Mouse (Mus musculus) cerebellum, adult (tissue): ENCODE measurements around the gene Cfap299.

ENCODE experiments used
- ATAC-seq: cut with Nextera tagmentation; 2 replicates; pipeline ENCODE4 v1.9.2; 2017; ENCODE audit warnings: mild to moderate bottlenecking, moderate library complexity, mixed read lengths; ENCODE audit not compliant: insufficient number of reproducible peaks, low FRiP score, low TSS enrichment

Cfap299 gene

DNA sequence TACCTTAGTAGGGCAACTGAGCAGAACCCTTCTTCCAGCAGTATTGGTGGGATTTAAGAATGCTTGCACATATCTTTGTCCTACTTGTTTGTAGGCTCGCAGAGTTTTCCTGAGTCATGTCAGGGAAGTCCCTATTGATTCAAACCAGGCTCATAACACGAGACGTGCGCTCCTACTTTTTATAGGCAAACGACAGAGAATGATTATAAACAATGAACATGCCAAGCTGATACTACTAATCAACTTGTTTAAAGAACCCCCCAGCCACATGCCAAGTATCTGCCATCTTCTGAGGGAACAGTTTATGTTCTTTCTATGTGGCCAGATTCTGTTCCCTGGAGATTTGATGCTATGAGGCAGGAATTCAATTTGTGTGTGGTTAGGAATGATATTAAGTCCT, 251.7 kb downstream of the Cfap299 start:
- no peak for ATAC-seq

DNA sequence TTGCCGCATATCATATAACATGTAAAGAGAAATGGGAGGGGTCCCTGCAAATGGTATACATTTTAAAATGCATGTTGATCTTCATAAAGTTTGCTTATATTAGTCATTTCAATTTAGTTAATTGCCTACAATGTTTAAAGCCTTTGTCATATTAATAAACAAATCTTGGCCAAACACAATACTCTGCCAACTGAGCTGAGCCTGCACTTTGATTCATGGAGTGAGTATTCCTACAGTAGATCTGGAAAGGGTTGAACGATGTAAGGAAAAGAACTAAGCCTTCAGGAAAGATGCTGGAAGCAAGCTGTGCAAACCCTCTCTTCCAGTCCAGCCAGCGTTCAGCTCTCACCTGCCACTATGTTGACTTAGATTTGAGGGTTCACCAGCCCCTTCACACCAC, 252.9 kb downstream of the Cfap299 start:
- no peak for ATAC-seq

DNA sequence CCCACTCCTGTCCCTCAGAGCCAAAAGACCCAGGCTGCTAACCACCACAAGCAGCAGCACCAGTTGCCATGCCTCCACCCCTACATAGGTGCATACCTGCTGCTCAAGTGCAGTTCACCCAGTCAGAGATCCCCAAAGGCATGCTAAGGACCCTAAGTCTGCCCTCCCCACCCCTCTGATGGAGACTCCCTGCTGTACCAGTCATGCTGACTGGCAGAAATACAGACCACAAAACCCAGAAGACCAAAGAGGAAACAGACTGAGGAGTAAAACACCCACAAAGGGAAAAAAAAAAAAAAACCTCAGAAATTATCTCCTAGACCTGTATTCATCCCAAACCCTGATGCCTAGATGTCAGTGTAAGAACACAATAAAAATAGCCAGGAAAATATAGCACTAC, 256.8 kb downstream of the Cfap299 start:
- ATAC-seq = no peak

DNA sequence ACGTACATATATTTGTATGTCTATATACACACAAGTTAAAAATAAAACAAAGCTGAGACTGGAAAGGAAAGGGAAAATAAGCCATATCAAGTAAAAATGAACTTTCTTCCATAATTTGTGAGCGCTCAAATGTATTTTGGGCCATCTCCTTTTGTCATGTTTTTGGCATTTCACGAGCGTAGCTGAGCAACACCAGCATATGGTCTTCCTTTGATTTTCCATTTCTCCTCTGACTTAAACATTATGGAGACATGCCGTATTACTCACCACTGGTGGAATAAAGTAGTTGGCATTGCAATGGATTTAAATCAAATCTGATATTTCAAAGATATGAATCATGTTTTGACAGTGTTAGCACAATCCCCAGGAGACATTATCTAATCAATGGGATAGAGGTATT, 284.4 kb downstream of the Cfap299 start:
- no peak for ATAC-seq

DNA sequence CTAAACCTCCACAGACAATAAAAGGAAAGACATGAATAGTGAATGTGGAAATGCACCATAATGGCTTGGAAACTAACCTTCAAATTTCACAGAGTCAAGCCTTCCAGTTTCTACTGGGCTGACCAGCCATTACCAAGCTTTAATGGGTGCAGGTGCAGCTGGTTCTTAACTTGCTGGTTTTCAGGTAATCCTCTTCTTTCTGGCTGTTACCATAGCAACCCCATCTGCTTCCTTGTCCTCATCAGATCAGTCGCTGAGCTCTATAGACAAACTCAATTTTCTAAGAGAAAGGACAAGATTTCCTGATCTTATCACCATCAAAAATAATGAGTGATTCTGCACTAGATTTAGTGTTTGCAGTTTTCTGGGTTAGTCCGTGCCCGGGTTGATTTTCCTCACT, 287.8 kb downstream of the Cfap299 start:
- no peak for ATAC-seq

DNA sequence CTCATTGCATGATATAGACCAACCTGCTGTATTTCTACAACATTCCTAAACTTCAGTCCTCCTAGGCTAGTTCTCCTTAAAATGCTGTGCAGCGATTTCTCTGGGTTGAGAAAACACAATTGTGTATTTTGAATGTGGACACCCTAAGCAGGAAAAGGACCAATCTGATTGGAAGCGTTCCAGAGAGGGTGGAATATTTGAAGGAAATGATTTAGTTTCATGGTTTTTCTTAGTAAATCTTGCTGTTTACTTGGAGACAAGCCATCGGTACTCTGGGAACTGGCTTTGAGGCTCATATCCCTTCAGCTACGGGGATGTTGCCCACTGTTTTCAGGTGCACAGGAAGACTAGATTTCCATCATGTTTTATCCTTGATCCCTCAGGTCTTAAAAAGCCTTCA, 288.3 kb downstream of the Cfap299 start:
- no peak for ATAC-seq

DNA sequence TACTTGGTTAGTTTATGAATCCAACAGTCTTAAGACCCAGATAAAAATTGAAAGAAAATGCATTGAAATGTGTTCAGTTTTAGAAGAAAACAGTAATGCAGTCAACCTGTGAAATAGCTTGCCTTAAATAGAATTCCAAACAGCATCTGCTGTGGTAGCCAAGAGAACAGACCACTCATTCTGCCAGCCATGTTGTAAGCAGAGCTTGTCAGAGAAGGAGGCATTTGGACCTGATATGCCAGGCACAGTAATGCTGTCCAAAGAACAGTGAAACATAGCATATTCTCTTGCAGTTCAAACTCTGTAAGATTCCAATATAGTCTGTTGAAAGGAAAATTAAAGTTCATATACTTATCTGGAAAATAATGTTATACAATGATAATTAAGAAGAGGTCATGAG, 321.2 kb downstream of the Cfap299 start:
- ATAC-seq = no peak

DNA sequence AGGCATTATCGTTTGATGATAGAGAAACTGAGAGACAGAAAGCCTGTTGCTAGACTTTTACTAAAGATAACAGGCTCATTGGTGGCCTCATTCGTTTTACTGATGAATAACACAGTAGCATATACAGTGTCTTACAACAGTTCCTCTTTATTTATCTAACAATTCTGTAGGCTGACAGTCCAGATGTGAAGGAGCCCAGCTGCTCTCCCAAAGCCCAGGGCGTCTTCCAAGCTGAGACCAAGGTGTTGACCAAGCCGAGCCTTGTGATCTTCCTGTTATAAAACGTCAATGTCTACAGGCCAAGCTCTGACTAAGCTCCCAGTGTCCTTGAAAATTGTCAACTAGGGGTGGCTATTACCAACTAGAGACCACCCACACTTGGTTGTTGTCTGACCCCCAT, 321.9 kb downstream of the Cfap299 start:
- no peak for ATAC-seq

DNA sequence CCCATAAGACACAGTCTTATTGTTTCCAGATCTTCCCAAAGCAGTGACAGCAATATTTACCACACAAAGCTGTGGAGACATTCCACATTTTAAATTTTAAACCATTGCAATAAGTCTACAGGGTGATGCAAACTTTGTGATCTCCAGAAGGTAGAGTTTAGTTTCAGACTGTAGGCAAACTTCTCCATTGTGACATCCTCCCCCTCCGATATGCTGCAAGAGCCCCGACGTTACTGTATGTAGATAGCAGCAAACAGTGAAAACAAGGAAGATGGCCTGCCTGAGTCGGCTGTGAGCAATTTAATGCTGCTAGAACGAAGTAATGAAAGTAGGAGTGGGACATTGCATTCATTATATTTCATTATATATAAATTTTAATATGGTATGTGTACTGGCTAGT, 359.1 kb downstream of the Cfap299 start:
- ATAC-seq = no peak

DNA sequence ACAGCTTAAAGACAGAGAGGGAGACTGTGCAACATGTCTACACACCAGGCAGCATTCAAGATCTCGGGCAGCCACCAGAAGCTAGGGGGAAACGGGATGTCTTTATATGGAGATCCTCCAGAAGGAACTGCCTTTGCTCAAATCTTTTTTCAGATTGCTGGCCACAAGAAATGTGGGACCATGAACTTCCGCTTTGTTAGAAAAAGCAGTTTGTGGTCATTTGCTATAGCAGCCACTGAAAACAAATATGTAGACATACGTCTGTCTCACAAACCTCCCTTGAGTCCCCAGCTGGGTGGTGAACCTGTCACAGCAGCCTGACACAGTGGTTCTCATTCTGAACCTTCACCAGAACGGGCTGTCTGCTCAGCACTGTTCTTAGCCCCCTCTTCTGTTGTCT, 363.0 kb downstream of the Cfap299 start:
- ATAC-seq = no peak

DNA sequence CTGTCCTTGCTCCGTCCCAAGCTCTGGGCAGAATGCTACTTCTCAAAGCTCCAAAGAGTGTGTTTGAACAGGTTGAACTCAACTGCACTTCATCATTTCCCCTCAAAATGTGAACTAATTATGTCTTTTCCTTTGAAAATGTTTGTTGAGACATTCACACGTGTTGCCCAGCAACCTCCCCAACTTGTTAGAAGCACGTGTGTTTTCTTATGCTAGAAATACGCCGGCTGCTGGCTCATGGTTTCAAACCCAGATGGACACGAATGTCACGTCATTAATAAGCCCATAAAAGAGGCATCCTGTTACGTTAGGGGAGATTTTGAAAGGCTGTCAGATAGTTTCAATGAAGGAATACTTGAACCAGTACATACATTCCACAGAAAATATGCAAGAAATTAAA, 367.2 kb downstream of the Cfap299 start:
- no peak for ATAC-seq

DNA sequence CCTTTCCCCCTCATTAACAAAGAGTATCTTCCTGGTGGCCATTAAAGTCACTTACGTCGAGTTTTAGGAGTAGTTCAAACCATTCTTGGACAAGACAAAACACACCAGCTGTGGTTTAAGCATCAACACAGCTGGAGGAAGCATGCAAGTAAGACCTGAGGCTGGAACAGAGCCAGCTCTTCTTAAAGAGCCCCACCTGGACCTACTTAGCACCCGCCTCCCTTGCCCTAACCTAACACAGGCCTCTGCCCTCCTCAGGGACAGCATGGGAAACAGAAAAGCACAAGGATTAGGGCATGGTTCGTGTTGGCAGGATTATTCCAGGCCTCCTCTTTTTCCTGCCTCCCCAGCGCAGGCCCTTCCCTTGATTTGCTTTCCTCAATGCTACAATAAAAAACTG, 374.9 kb downstream of the Cfap299 start:
- ATAC-seq = no peak

DNA sequence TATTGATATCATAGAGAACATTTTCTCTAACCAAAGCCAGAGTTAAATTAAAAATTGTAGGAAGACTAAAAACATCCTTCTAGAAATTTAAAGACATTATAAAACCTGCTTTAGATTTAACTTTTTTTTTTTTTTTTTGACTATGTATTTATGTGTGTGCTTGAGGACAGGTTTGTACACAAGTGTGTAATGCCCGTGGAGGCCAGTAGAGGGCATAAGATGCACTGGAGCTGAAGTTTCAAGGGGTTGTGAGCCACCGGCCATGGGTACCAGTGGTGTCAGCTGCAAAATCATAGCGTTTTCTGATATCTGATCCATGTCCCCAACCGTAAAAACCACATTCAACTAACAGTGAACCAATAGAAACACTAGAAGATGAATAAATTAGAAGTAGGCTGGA, 377.5 kb downstream of the Cfap299 start:
- no peak for ATAC-seq

DNA sequence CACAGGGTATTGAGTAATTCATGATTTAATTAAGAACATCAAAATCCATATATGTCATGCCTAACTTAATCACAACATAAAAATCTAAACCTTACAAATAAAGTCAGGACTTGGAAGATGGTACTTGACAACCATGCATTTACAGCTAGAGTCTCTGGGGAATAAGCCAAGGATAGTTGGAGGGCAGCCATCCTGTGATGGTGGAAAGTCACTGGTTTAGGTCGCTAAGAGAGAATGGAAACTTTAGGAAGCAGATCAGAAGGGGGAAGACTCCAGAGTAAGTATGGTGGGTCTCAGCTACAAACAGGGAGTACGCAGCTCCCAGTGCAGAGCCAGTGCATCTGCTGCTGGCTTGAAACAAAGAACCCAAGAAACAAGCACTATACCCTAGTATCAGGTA, 386.3 kb downstream of the Cfap299 start:
- ATAC-seq = no peak

DNA sequence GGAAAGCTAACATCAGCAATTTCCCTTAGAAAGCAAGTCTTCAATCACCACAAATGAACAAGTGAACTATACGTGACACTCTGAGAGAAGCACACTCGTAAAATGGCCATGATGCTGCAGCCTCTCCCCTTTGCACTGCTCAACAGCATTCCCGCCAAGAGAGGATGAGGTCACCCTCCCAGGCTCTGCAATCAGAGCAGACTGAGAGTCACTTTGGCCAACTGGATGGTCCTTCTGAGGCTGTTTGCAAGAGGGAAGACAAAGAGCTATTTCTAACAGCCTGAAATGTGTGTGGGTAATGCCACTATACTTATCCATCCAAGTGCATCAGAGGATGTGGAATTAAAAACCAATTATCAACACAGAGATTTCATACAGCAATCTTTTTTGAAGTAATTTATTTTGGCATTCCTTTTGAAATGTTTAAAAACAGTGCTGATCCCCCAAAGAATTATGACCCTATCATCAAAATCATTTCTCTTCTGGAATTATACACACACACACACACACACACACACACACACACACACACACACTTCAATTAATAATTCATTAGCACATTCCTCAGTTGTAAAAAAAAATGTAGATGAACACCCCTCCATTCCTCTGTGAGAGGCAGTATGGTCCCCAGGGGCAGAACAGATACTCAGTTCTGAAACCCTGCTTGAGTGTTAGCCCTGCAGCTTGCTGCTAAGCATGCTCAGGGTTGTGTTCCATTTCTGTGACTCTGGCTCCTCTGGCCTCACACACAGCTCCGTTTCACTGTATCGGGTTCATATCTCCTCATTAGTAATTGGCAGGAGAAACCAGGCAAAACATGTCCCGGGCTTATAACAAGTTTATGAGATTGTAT, 403.3 kb downstream of the Cfap299 start:
- ATAC-seq = no peak

DNA sequence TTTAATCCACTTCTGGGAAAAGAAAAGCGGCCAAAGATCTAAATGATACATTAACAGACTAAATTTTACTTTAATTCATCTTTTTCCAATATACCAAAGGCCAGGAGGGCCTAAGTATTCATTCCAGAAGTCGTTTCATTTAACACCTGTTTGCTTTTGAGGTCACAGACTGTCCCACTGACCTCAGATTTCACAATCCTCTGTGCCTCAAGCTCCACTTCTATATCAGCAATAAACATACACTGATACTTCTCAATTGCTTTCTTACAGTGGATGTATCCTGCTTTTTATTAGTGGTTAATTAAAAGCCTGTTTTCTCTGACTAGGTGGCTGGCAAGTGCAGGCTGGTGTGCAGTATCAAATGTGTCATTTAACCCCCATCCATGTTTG, 403.9 kb downstream of the Cfap299 start:
- no peak for ATAC-seq

DNA sequence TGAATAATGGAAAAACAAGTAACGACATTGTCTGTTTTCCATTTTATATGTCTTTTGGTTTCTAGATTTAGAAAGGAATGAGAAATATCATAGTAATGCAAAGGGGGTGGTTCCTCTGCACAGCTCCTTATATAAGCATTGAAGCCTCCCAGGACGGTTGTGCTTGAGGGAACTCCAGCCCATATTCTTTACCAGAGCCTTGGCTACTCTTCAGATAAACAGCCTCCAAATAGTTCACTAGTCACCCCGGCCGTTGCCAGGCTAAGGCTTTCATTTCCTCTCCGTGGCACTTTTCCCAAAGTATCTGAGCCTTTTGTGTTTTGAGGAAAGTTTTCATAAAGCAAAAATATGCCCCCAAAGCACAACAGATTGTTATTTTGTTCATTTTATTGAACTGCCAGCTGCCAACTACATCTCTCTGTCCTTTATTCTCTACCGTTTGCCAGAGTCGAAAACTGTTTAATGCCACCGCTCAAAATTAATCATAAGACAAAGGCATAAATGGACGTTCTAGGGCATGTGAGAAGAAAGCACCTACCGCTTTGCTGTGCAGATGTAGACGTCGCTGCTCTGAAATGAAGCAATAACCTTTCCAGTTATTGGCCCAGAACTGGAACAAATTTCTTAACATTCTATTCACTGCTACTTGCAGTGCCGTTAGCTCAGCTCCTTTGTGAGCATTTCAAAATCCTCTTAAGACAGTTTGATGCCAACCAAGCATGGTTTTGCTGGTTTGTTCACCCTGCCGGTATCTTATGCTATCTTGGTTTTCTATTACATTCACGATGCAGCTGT, 433.0 kb downstream of the Cfap299 start:
- ATAC-seq = no peak

DNA sequence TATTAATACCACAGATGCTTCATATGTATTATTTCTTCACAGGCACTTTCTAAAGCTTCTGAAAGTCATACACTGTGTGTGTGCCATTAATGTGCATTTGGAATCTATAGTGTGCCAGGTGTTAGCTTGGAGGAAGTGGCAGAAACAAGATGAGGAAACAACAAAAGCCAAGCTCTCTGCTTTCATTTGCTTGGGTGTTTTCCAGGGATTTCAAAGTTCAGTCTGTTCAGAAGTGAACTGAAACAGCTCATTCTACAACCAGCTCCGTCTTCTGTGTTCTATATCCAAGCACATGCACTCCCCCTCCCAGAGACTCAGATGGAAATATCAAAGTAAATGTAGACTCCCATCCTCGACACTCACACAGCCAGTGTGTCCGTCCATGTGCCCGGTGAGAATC, 449.5 kb downstream of the Cfap299 start:
- ATAC-seq = no peak

DNA sequence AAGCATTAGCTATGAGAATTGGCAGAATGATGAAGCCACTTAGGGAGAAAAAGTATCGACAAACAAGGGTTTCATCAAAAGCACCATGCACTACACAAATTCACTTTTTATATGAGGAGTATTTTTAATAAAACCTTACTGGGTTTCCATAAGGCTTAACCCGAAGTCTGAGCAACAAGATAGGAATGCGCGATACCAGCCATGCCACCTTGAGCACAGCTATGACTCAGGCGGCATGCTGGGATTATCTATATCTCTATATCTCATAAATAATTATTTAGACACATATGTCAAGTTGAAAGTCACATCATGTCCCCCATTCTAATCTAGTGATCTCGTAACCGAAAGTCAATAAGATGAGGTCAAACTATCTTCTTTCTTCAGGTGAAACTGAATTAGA, 453.0 kb downstream of the Cfap299 start:
- no peak for ATAC-seq

DNA sequence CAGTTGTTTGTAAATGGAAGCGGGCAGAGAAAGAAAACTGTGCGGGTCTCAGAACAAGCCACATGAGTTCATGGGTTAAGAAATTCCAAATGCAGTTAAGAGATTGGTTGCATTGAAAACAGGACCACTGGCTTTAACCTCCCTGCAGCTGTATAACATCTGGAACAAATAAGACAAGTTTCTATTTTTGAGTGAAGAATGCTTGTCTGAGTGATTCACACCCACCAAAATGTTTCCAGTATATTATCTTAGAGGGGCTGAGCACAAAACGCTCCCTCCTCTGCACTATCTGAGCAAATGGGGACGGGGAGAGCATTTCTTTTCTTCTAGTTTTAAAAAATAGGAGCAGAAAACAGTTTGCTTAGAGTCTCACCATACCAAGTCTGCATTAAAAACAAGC, 458.6 kb downstream of the Cfap299 start:
- no peak for ATAC-seq

DNA sequence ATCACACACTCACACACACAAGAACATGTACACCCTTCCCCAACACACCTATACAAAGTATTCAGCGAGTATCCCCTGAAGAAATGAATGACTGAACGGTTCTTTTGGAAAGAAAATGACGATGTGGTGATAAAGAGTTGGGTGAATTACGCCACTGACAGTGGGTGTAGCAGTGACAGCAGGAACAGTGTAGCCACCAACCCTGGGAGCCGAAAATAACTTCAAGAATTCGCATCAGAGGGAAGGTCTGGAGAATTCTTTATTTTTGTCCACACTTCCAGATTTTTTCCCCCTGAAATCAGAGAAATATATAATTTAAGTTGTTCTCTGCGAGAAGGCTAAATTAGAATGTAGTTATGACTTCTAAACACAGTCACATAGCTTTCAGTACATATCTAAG, 459.5 kb downstream of the Cfap299 start:
- no peak for ATAC-seq
